Mouse (Mus musculus) lung, adult 2 months (tissue): Measurements from ENCODE around the gene Slc25a12.

Source experiments
- CTCF ChIP-seq: fragments of 200-500 bp; IDR thresholded peaks from 2 replicates; pipeline ENCODE4 v1.5.1; 2011; ENCODE audit warnings: mild to moderate bottlenecking, low read length, control low read depth; ENCODE audit not compliant: insufficient read depth
- POLR2A ChIP-seq: fragments of 200-500 bp; IDR thresholded peaks from 2 replicates; pipeline ENCODE4 v1.6.1; 2011; ENCODE audit warnings: low read depth, mild to moderate bottlenecking, control low read depth, low read length, borderline replicate concordance; ENCODE audit errors: extremely low read depth

DNA sequence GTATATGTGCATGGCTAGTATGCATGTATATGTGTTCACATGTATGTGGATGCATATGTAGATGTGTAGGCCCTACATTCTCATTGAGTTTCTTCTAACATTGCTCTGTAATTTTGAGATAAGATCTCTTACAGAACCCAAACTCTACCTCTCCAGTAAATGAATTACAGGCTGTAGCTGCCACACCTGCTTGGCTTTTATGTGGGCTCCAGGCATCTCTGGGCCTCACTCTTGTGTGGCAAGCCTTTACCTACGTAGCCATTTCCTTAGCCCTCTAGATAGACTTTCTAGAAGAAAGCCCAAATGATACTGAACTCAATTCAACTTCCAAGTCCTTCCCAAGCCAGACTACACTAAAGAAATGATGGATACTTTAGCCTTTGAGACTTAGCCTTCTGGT is 7.4 kb downstream of the Slc25a12 start:
- no peak for TF ChIP-seq POLR2A
- no peak for TF ChIP-seq CTCF
